Mouse (Mus musculus): ENCODE measurements at regions not wholly inside any gene's neighbourhood (a gene's known extent, or its start where the extent isn't known, plus 50 kb on each side); places are given as distances from the start of the nearest gene placed in this dataset.

DNA sequence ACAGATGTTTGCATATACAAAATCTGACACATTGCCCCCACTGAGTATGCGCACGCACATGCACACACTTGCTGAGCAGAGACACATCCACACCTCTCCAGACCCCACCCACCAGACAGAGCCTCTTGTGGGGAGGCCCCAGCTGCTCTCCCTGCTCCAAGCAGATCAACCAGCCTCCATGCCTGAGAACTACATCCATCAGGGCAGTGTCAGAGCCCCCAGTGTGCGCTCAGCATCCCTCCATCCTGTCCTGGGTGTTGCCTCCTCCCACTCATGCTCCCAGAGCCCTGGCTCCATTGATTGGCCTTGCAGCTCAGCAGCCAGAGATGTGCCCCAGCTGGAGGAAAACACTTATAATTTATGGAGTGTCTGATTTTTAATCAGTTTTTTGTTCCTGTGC, 124.1 kb upstream of the Rpl38 start:
- no peak overlapping the region for H3K27ac ChIP-seq (replicated peaks)
- no peaks in the 10 kb centered on the region for H3K27me3 ChIP-seq (replicated peaks)
- ATAC-seq (ENCODE audit: low FRiP score): no peak
- H3K36me3 ChIP-seq: no peaks in the 10 kb centered on the region
- WGBS: 26% methylated on average over 3 of the region's 3 CpGs
- no peak overlapping the region for H3K4me2 ChIP-seq
- no peak overlapping the region for H3K9ac ChIP-seq (replicated peaks)
- no peaks in the 10 kb centered on the region for H3K9me3 ChIP-seq (replicated peaks)
- no peak overlapping the region for H3K4me3 ChIP-seq (replicated peaks)
- H3K4me1 ChIP-seq: peaks cover 8% of the 10 kb centered on the region; the same call in 1 of the 2 replicates

DNA sequence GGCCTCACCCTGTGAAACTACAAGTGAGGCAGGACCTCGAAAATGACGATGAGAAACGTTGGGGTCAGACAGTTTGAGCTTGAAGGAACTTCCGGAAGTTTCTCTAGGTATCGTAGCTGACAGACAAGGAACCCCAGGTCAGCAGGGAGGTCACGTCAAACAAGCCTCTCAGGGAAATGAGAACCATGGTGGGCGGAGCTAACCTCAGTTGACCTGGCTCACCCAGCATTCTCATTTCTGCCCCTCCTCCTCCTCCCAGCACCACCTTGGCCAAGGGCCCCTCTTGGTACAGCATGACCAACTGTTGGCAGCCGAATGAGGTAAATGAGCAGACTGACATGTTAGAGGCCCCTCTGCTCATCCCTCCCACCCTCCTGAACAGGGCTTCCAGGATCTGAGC, 126.2 kb upstream of the Rpl38 start:
- Histone ChIP-seq H3K27me3 (replicated peaks) (no peaks in the 10 kb centered on the region), H3K4me1 (peaks cover 13% of the 10 kb centered on the region), H3K36me3 (no peaks in the 10 kb centered on the region), H3K4me3 (replicated peaks) (no peak overlapping the region), H3K9ac (replicated peaks) (no peak overlapping the region), H3K27ac (replicated peaks) (no peak overlapping the region), H3K4me2 (no peak overlapping the region), H3K9me3 (replicated peaks) (no peaks in the 10 kb centered on the region)
- WGBS: 79% methylated on average over 8 of the region's 8 CpGs
- no peak for ATAC-seq (ENCODE audit: low FRiP score)

DNA sequence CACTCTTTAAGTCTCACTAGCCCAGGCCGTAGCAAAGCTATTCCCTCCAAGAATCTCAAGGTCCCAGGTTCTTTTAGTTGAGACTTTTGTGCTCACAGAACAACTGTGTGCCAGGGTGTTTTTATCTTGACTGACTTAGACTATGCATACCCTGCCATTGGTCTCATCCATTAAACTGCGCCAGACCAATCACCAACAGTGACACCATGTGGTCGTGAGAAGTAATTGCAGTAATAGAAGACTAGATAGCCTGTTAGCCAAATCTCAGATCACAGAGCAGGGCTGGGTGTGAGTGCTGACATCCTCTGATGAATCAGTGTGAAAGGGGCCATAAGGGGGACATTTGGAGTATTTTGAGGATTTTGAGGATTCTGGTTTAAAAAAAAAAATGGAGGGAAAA, 127.8 kb upstream of the Rpl38 start:
- H3K4me2 ChIP-seq: no peak overlapping the region
- no peak overlapping the region for H3K9ac ChIP-seq (replicated peaks)
- H3K4me3 ChIP-seq (replicated peaks): no peak overlapping the region
- no peak overlapping the region for H3K27ac ChIP-seq (replicated peaks)
- no peaks in the 10 kb centered on the region for H3K36me3 ChIP-seq
- peaks cover 22% of the 10 kb centered on the region for H3K4me1 ChIP-seq
- H3K9me3 ChIP-seq (replicated peaks): no peaks in the 10 kb centered on the region
- ATAC-seq (ENCODE audit: low FRiP score): no peak
- WGBS: 77% methylated on average over 3 of the region's 3 CpGs
- no peaks in the 10 kb centered on the region for H3K27me3 ChIP-seq (replicated peaks)

DNA sequence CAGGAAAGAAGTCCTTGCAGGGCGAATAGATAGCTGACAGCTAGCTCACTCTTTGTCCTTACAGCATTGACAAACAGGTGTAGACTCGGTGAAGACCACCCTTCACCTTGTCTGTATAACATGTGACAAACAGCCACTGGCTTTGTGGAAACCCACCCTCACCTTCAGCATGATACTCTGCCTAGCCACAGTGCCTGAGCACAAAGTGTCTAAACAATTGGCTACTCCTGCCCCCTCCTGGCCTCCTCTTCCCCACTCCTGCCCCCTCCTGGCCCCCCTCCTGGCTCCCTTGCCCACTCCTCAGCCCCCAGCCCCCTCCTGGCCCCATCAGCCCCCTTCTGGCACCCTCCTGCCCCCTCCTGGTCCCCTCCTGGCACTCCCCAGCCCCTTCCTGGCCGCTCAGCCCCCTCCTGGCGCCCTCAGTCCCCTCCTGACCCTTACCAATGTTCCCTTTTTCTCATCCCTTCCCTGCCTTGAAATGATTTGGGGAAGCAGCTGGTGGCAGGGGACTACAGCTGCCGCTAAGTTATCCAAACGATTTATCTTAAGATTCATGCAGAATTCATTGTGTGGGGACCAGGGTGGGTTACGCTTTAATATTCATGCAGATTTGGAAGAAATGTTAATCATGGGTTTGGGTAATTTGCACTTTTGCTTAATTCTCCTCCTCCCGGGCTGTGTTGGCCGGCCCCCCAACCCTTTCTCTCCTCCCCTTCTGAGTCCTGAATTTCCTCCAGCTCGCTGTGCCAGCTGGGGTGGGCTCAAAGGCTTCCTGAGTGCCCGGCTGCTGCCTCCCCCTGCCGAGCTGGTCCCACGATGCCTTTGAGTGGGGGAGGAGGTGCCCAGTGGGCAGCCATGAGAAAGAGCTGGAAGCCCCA, 131.5 kb upstream of the Rpl38 start:
- WGBS: 14% methylated on average over 13 of the region's 13 CpGs
- 0 out of 2 replicates have a peak overlapping the region, but pooled peaks have one; percentile 9 for H3K27ac ChIP-seq (replicated peaks)
- H3K9ac ChIP-seq (replicated peaks): no peak overlapping the region
- H3K4me2 ChIP-seq: peak overlapping the region; percentile 6; the same call in 1 of the 2 replicates
- H3K36me3 ChIP-seq: no peaks in the 10 kb centered on the region
- H3K4me1 ChIP-seq: peaks cover 23% of the 10 kb centered on the region
- no peaks in the 10 kb centered on the region for H3K9me3 ChIP-seq (replicated peaks)
- H3K27me3 ChIP-seq (replicated peaks): no peaks in the 10 kb centered on the region
- H3K4me3 ChIP-seq (replicated peaks): no peak overlapping the region
- ATAC-seq (ENCODE audit: low FRiP score): peak; percentile 47; the same call in 1 of the 2 replicates

DNA sequence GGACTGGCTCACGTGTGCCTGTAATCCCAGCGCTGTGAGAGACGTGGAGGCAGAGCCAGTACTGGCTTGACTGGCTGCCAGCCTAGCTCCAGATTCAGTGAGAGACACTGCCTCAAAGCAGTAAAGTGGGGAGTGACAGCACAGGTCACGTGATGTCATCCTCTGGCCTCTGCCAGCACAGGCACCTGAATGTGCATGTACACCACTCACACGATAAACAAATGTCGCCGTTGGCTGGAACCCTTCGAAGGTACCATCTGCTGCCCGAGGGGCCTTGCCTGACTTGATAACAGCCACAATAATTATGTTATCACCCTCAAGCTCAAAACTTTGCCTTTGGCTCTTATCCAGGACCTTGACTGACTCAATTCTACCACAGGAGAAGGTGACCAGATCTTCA, 132.4 kb upstream of the Rpl38 start:
- no peak overlapping the region for H3K27ac ChIP-seq (replicated peaks)
- H3K9me3 ChIP-seq (replicated peaks): no peaks in the 10 kb centered on the region
- no peaks in the 10 kb centered on the region for H3K36me3 ChIP-seq
- WGBS: 88% methylated on average over 9 of the region's 9 CpGs
- H3K4me3 ChIP-seq (replicated peaks): no peak overlapping the region
- H3K4me1 ChIP-seq: peaks cover 23% of the 10 kb centered on the region
- H3K9ac ChIP-seq (replicated peaks): no peak overlapping the region
- no peak overlapping the region for H3K4me2 ChIP-seq
- no peak for ATAC-seq (ENCODE audit: low FRiP score)
- no peaks in the 10 kb centered on the region for H3K27me3 ChIP-seq (replicated peaks)

DNA sequence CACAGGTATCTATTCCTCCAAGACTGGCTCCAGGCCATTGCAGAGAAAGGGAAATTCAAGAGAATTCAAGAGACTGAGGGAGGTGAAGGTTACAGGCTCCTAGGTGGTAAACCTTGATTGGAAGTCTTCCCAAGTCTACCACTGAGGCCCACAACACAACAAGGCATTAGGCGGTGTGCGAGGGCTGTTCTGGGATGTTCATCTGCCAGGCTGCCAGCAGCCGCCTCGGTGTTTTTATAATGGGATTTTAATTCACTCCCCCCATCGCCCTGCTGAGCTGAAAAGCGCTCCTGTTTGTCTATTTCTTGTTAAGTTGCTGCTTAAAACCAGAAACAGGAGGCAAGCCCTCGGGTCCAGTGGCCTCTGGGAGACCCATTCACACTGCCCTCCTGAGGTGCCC, 133.9 kb upstream of the Rpl38 start:
- 56% methylated on average over 7 of the region's 7 CpGs for WGBS
- Histone ChIP-seq H3K36me3 (no peaks in the 10 kb centered on the region), H3K27ac (replicated peaks) (no peak overlapping the region; the same call in 1 of the 2 replicates), H3K4me3 (replicated peaks) (no peak overlapping the region), H3K4me2 (no peak overlapping the region), H3K27me3 (replicated peaks) (no peaks in the 10 kb centered on the region), H3K4me1 (peaks cover 23% of the 10 kb centered on the region), H3K9me3 (replicated peaks) (no peaks in the 10 kb centered on the region), H3K9ac (replicated peaks) (no peak overlapping the region)
- ATAC-seq (ENCODE audit: low FRiP score): no peak

DNA sequence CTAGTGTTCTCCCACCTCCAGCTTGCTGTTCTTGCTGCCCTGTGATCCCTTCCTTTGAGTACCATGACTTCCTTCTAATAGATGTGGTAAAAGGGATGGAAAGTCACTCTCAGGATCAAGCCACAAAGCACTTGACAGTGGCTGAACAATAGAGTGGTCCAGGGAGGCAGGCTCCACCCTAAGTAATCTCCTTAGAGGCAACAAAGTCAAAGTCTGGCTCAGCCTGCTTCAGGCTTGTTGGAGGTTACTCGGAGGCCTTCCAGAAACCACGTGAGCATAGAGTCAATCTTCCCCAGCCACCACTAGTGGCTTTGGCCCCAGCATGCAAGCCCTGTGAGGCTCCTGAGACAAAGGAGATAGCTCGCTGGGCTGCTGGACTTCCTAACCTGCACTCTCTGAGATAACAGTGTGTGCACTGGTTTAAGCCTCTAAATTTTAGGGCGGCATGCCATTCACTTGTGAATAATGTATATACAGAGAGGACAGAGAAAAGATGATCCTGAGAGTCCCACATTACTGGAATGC, 137.0 kb upstream of the Rpl38 start:
- H3K4me2 ChIP-seq: no peak overlapping the region
- no peak for ATAC-seq (ENCODE audit: low FRiP score)
- 56% methylated on average over 4 of the region's 4 CpGs for WGBS

DNA sequence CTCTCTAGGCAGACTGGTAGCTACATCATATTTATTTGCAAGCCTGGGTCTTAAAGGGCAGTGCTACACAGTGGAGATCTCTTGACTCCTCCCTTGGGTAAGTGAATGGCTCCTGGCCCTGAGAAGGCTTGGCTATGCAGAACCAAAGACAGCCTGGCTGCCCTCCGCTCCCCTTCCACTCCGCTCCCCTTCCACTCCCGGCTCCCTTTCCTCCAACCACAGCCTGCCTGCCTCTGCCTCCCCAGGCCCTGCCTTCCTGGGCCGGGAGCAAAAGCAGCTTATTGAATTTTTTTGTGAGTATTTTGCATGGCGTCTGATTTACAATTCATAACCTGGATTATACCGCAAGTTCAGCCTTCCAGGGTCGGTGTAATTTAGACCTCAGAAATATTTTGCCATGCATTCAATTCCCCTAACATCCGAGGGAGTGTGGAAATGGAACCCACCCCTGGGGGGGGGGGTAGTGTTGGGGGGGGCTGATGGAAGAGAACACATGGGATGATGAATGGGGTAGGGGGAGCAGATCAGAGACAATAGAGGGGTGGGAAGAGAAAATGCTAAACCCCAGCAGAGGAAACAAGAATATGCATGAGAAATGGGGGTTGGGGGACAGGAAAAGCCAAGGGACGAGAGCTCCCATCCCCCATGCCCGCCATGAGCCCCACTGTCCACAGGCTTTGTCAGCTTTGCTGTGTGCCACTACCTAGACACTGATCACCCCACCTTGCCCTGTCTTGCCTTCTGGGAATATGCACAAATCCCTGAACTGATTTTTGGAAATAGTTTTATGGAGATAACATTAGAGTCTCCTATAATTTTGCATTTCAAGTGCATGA, 139.2 kb upstream of the Rpl38 start:
- WGBS: 53% methylated on average over 10 of the region's 10 CpGs
- H3K4me1 ChIP-seq: 0 out of 2 replicates have a peak, but pooled peaks cover 4% of the 10 kb centered on the region
- no peak for ATAC-seq (ENCODE audit: low FRiP score)
- no peak overlapping the region for H3K9ac ChIP-seq (replicated peaks)
- no peaks in the 10 kb centered on the region for H3K27me3 ChIP-seq (replicated peaks)
- H3K36me3 ChIP-seq: no peaks in the 10 kb centered on the region
- H3K4me2 ChIP-seq: no peak overlapping the region
- no peak overlapping the region for H3K27ac ChIP-seq (replicated peaks)
- no peaks in the 10 kb centered on the region for H3K9me3 ChIP-seq (replicated peaks)
- no peak overlapping the region for H3K4me3 ChIP-seq (replicated peaks)

More for the DNA sequence above, 137.0 kb upstream of the Rpl38 start:
- no peaks in the 10 kb centered on the region for H3K36me3 ChIP-seq
- H3K9me3 ChIP-seq (replicated peaks): no peaks in the 10 kb centered on the region
- no peak overlapping the region for H3K4me3 ChIP-seq (replicated peaks)
- peaks cover 9% of the 10 kb centered on the region for H3K4me1 ChIP-seq
- H3K9ac ChIP-seq (replicated peaks): no peak overlapping the region
- H3K27ac ChIP-seq (replicated peaks): no peak overlapping the region
- H3K27me3 ChIP-seq (replicated peaks): no peaks in the 10 kb centered on the region

DNA sequence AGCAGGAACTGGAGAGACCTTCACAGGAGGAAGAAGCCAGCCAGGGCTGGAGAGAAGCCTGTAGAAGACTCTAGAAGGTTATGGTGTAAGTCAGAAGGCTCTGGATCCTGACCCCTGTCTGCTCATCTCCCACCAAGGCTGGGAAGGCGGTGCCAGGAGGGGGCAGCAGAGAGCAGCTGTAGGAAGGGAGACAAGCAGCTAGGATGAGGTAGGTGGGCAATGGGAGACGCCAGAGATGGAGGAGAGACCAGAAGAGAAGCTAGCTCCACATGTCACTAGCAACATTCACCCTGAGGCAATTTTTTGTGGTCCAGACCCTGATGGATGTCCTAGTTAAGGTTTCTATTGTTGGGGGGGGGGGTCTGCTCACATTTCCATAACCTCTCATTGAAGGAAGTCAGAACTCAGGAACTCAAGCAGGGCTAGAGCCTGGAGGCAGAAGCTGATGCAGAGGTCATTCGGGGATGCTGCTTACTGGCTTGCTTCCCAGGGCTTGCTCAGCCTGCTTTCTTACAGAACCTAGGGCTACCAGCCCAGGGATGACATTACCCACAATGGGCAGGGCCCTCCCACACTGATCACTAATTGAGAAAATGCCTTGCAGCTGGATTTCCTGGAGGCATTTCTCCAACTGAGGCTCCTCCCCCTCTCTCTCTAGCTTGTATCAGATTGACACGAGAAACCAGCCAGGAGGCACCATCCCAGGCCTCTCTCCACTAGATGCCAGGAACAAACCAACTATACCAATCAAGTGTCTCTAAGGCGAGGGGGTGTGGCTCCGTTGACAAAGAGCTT, 144.7 kb upstream of the Rpl38 start:
- Histone ChIP-seq H3K9me3 (replicated peaks) (no peaks in the 10 kb centered on the region), H3K36me3 (no peaks in the 10 kb centered on the region), H3K4me1 (0 out of 2 replicates have a peak, but pooled peaks cover 6% of the 10 kb centered on the region), H3K27ac (replicated peaks) (no peak overlapping the region), H3K4me3 (replicated peaks) (no peak overlapping the region), H3K9ac (replicated peaks) (no peak overlapping the region), H3K27me3 (replicated peaks) (0 out of 2 replicates have a peak, but pooled peaks cover 7% of the 10 kb centered on the region), H3K4me2 (no peak overlapping the region)
- ATAC-seq (ENCODE audit: low FRiP score): no peak
- 51% methylated on average over 6 of the region's 6 CpGs for WGBS

DNA sequence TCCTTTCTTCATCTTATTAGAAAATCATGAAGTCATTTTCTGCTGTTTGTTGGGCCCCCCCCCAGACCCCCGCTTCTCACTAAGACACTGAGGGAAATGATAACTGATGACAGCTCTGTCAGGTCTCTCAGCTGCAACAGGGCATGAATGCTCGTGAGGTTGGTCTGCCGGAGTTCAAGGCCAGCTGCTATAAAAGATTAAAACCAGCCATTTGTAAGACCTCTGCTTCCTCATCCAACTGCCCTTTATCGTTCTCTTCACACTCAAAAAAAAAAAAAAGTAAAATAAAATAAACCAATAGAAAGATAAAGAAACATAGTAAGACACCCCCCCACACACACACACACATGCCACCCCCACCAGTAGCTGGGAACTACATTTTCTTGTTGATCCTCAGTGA, 153.0 kb upstream of the Rpl38 start:
- no peaks in the 10 kb centered on the region for H3K9me3 ChIP-seq (replicated peaks)
- peaks cover 21% of the 10 kb centered on the region for H3K4me1 ChIP-seq
- H3K27me3 ChIP-seq (replicated peaks): 0 out of 2 replicates have a peak, but pooled peaks cover 7% of the 10 kb centered on the region
- no peak for ATAC-seq (ENCODE audit: low FRiP score)
- WGBS: 74% methylated on average over 4 of the region's 4 CpGs
- H3K9ac ChIP-seq (replicated peaks): no peak overlapping the region
- no peak overlapping the region for H3K4me3 ChIP-seq (replicated peaks)
- no peaks in the 10 kb centered on the region for H3K36me3 ChIP-seq
- H3K27ac ChIP-seq (replicated peaks): no peak overlapping the region
- no peak overlapping the region for H3K4me2 ChIP-seq

DNA sequence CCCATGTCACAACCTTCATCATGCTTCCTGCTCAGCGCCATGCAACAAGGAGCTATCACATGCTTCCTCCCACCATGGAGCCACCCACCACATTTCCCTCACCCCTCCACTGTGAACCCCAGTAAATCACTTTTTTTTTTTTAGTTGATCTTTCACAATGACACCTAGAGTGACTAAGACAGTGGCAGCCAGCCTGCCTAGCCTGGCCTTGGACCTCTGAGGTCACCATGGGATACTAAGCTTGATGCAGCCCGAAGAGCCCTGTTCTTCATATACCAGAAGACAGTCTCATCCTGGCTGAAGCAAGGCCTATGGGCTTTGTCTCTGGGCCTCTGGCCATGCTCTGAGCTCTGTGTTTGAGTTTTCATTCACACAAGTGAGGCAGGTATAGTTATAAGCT, 154.2 kb upstream of the Rpl38 start:
- H3K4me1 ChIP-seq: peaks cover 21% of the 10 kb centered on the region
- H3K27ac ChIP-seq (replicated peaks): no peak overlapping the region
- WGBS: 89% methylated on average over 2 of the region's 2 CpGs
- ATAC-seq (ENCODE audit: low FRiP score): no peak
- no peaks in the 10 kb centered on the region for H3K27me3 ChIP-seq (replicated peaks)
- H3K4me2 ChIP-seq: no peak overlapping the region
- H3K36me3 ChIP-seq: no peaks in the 10 kb centered on the region
- no peak overlapping the region for H3K4me3 ChIP-seq (replicated peaks)
- no peak overlapping the region for H3K9ac ChIP-seq (replicated peaks)
- H3K9me3 ChIP-seq (replicated peaks): no peaks in the 10 kb centered on the region

Measured in neural tube, embryonic 15.5 days (tissue).